Mouse (Mus musculus) liver, adult 2 months (tissue): ENCODE measurements around the gene Anapc7.

Experiments
- CTCF ChIP-seq: fragments of 200-500 bp; IDR thresholded peaks from 2 replicates; pipeline ENCODE4 v1.5.1; 2011; ENCODE audit warnings: low read depth, low read length, control low read depth
- POLR2A ChIP-seq: fragments of 200-500 bp; IDR thresholded peaks from 2 replicates; pipeline ENCODE4 v1.6.1; 2011; ENCODE audit warnings: low read length, control low read depth; ENCODE audit not compliant: insufficient read depth; ENCODE audit errors: extremely low read depth

DNA sequence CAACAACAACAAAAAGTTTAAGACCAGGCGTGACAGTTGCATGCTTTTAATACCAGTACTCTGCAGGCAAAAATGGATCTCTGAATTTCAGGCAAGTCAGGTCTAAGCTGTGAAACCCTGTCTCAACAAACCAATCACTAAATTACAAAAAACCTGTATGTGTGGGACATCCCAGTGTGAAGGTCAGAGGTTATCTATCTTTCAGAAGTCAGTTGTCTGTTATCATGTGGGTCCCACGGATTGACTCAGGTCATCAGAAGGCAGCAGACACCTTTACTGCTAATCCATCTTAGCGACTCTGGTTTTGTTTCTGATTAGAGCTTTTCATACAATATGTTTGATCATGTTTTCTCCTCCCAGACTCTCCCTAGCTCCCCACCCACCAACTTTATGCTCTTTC is 54.6 kb downstream of the Anapc7 start:
- TF ChIP-seq CTCF (no peak), POLR2A (no peak)
